Mouse (Mus musculus): Measurements from ENCODE around the gene Igfn1. TPM values are rescaled to one million over a fixed set of nuclear protein-coding genes. Genes with fewer than 3 reads are reported as not detected.

The Igfn1 gene
- polyA plus RNA-seq, 1 experiment from 2014 or later, result not detected

- ChIA-PET CTCF (no interaction called here), POLR2A (no interaction called here)
- in situ Hi-C loops (cut with MboI; ENCODE audit: low pct_unique_long_range_greater_than_20kb), result no loop called here
- ATAC-seq, result no peak
- peaks cover 48% of the 10 kb centered on the region for H3K27me3 ChIP-seq
- TF ChIP-seq CTCF (IDR thresholded peaks at IDR 0.05), result no peak
- no peak for DNase-seq (ENCODE audit: low read depth, low spot score)
These were observed 92.5 kb downstream of the Igfn1 start for GRCm38 (mm10) chr1:135913657-135914056.

GRCm38 (mm10) chr1:135909381-135909780 lies 96.8 kb downstream of the Igfn1 start:
- CTCF ChIA-PET, result no interaction called here
- in situ Hi-C loops (cut with MboI; ENCODE audit: low pct_unique_long_range_greater_than_20kb), result no loop called here
- ATAC-seq (no peak), DNase-seq (ENCODE audit: low read depth, low spot score) (no peak)
- no peak for TF ChIP-seq CTCF (IDR thresholded peaks at IDR 0.05)
- POLR2A ChIA-PET, result no interaction called here
- peaks cover 39% of the 10 kb centered on the region for H3K27me3 ChIP-seq

- in situ Hi-C loops (cut with MboI; ENCODE audit: low pct_unique_long_range_greater_than_20kb), result no loop called here
- H3K27me3 ChIP-seq, result peaks cover 36% of the 10 kb centered on the region
- ATAC-seq, result peak; percentile 38
- no peak for DNase-seq (ENCODE audit: low read depth, low spot score)
- POLR2A ChIA-PET, result no interaction called here
- CTCF ChIA-PET, result interaction anchor here (0.9 kb wide), 1 partner anchor 38 kb away, joined by 4 read pairs; no protein-coding TSS in a partner anchor
- TF ChIP-seq CTCF (IDR thresholded peaks at IDR 0.05), result no peak
These were observed 99.4 kb downstream of the Igfn1 start for GRCm38 (mm10) chr1:135906736-135907135.

Other genes starting within 250 kb of the Igfn1 start
- gene Phlda3, start 240.2 kb downstream of the Igfn1 start, polyA plus RNA-seq (2021), result 104 TPM
- gene Tnni1, start 226.9 kb downstream of the Igfn1 start, polyA plus RNA-seq (2021), result 0.83 TPM
- 138 TPM for gene Lad1, start 187.7 kb downstream of the Igfn1 start, polyA plus RNA-seq (2021)
- gene Tnnt2, start 170.0 kb downstream of the Igfn1 start, polyA plus RNA-seq (2021), result 1.1 TPM
- gene Pkp1, start 87.1 kb downstream of the Igfn1 start, polyA plus RNA-seq (2021), result 0.03 TPM
- 122 TPM for gene Tmem9, start 1.8 kb upstream of the Igfn1 start, polyA plus RNA-seq (2021)
- not detected for gene Ascl5, start 44.5 kb upstream of the Igfn1 start, polyA plus RNA-seq (2021)
- gene Cacna1s, start 46.4 kb upstream of the Igfn1 start, polyA plus RNA-seq (2021), result not detected
- gene Kif21b, start 125.0 kb upstream of the Igfn1 start, polyA plus RNA-seq (2021), result 2.4 TPM
- 0.91 TPM for gene Mroh3, start 206.5 kb upstream of the Igfn1 start, polyA plus RNA-seq (2021)
- gene Inava, start 227.9 kb upstream of the Igfn1 start, polyA plus RNA-seq (2021), result 21.6 TPM